Mouse (Mus musculus) ES-Bruce4 (cell line): ENCODE measurements around the gene Xxylt1. TPM values are rescaled to one million over a fixed set of nuclear protein-coding genes. Genes with fewer than 3 reads are reported as not detected.

Experiments used
- H3K27ac ChIP-seq: 2 replicates; pipeline ENCODE4 v1.5.1; 2012; ENCODE audit warnings: low read length, inconsistent platforms; ENCODE audit not compliant: insufficient read depth
- H3K27me3 ChIP-seq: 2 replicates; pipeline ENCODE4 v1.6.1; 2012; ENCODE audit warnings: mild to moderate bottlenecking, low read length, inconsistent platforms; ENCODE audit not compliant: control insufficient read depth, poor library complexity, insufficient read depth, severe bottlenecking
- H3K36me3 ChIP-seq: 2 replicates; pipeline ENCODE4 v1.6.1; 2012; ENCODE audit warnings: inconsistent platforms, mild to moderate bottlenecking, low read length, moderate library complexity; ENCODE audit not compliant: control insufficient read depth, poor library complexity, insufficient read depth, severe bottlenecking
- H3K4me1 ChIP-seq: one replicate; pipeline ENCODE4 v1.8.1; 2011; ENCODE audit warnings: low read length; ENCODE audit not compliant: control insufficient read depth, insufficient read depth
- H3K4me3 ChIP-seq: 2 replicates; pipeline ENCODE4 v1.5.1; 2011; ENCODE audit warnings: low read depth, mild to moderate bottlenecking, low read length
- H3K9ac ChIP-seq: 2 replicates; pipeline ENCODE4 v1.6.1; 2012; ENCODE audit warnings: low read depth, mild to moderate bottlenecking, inconsistent platforms; ENCODE audit not compliant: poor library complexity, severe bottlenecking
- H3K9me3 ChIP-seq: replicated peaks from 2 replicates; pipeline ENCODE4 v1.6.1; 2012; ENCODE audit warnings: mild to moderate bottlenecking, low read length, inconsistent platforms; ENCODE audit not compliant: control insufficient read depth, poor library complexity, insufficient read depth, severe bottlenecking
- CTCF ChIP-seq: IDR thresholded peaks from one replicate; pipeline ENCODE4 v1.8.1; 2011; ENCODE audit warnings: low read depth, low read length
- EP300 ChIP-seq: IDR thresholded peaks from 2 replicates; pipeline ENCODE4 v1.6.1; 2011; ENCODE audit warnings: low read depth, low read length; ENCODE audit not compliant: insufficient read depth
- POLR2A ChIP-seq: IDR thresholded peaks from one replicate; pipeline ENCODE4 v1.8.1; 2011; ENCODE audit warnings: low read length; ENCODE audit not compliant: insufficient read depth
- polyA plus RNA-seq: library from polyadenylated mRNA; stranded (reverse); fragments of >200 nt; gene quantifications from 2 replicates; pipeline ENCODE4 v1.2.4, GENCODE M21; 2011; ENCODE audit warnings: low read depth; ENCODE audit not compliant: missing spikeins, insufficient read depth, insufficient read length

Xxylt1 gene
- polyA plus RNA-seq, 1 experiment = 15.7 TPM

DNA sequence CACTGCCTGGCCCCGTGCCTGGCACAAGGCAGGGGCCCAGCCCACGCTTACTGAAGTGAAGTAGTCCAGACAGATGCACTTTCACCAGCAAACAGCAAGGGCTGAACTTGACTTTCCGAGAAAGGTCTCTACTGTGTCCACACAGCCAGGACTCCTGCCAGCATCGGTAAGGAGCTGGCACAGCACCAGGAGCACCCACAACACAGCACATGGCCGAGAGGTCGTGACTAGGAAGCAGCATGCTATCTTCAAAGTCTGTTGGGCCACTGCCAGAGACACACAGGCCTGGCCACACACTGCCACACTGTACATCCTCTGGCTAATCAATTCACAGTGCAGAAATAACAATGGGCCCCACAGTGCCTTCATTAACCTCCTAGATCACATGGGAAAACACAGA, 107.8 kb downstream of the Xxylt1 start:
- H3K4me3 ChIP-seq = no peak overlapping the region
- no peak overlapping the region for H3K9ac ChIP-seq
- H3K27me3 ChIP-seq = no peaks in the 10 kb centered on the region
- H3K27ac ChIP-seq = no peak overlapping the region
- H3K36me3 ChIP-seq = no peaks in the 10 kb centered on the region
- H3K4me1 ChIP-seq = no peaks in the 10 kb centered on the region
- H3K9me3 ChIP-seq = no peaks in the 10 kb centered on the region
- no peak for TF ChIP-seq CTCF
- TF ChIP-seq EP300 = no peak
- no peak for TF ChIP-seq POLR2A

DNA sequence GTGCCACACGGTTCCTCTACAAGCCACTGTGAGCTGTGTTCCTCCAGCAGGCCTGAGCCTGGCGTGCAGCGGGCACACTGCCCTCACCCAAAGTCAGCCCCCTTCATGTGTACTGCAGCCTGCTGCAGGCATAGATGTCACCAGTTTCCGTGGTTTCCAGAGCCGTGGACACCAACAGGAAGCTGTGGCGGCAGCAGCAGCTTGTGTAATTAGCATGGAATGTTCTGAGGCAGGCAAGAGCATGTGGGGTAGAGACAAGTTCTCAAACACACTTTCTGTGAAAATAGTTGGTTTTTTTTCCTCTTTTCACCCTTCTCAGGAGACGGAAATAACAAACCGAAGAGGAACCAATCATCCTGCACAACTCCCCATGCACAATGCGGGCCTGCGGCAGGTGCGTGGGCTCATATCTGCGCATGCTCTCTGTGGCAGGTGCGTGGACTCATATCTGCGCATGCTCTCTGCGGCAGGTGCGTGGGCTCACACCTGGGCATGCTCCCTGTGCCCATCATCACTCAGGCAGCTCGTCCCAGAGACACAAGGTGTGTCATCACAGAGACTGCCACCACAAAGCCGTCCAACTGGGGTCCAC, 109.2 kb downstream of the Xxylt1 start:
- Histone ChIP-seq H3K4me1 (no peaks in the 10 kb centered on the region), H3K27me3 (no peaks in the 10 kb centered on the region), H3K9ac (no peak overlapping the region), H3K4me3 (no peak overlapping the region), H3K9me3 (no peaks in the 10 kb centered on the region), H3K36me3 (no peaks in the 10 kb centered on the region), H3K27ac (no peak overlapping the region)
- no peak for TF ChIP-seq EP300
- no peak for TF ChIP-seq POLR2A
- TF ChIP-seq CTCF = no peak

DNA sequence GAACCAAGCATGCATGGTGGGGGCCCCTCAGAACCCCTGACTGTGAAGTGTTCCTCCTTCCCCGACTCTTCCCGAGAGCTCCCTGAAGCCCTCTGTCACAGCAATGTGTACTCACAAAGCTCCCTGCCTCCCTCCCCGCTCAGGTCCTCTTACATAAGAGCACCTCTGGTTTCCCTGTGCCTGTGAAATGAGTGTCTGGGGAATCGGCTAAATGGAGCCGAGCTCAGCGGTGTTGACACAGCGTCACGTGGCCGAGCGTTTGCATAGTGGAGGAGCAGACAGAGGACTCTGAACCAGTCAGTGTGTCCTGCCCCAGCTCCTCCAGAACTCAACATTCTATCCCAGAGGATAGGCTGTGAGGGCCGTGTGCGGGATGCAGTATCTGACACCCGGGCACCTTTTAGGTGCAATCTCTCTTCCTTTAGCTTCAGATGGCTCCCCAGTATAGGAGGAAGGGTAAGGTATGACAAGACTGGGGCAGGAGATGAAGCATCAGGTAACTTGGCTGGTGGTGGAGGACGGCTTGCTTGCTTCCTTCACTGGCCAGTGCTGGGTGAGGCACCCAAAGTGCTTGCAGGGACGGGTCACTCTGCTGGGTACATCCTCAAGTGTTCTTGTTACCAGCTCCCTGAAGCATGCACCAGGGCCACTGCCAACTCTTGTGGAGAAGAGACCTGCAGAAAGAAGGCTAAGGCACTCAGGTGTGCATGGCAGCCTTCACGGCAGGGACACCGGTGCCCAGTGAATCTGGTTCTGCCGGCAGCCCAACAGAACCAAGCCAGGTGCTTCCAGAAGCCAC, 111.8 kb downstream of the Xxylt1 start:
- Histone ChIP-seq H3K9ac (no peak overlapping the region), H3K4me3 (no peak overlapping the region), H3K4me1 (peaks cover 6% of the 10 kb centered on the region), H3K27ac (no peak overlapping the region), H3K36me3 (no peaks in the 10 kb centered on the region), H3K9me3 (no peaks in the 10 kb centered on the region), H3K27me3 (no peaks in the 10 kb centered on the region)
- no peak for TF ChIP-seq POLR2A
- no peak for TF ChIP-seq CTCF
- TF ChIP-seq EP300 = no peak

DNA sequence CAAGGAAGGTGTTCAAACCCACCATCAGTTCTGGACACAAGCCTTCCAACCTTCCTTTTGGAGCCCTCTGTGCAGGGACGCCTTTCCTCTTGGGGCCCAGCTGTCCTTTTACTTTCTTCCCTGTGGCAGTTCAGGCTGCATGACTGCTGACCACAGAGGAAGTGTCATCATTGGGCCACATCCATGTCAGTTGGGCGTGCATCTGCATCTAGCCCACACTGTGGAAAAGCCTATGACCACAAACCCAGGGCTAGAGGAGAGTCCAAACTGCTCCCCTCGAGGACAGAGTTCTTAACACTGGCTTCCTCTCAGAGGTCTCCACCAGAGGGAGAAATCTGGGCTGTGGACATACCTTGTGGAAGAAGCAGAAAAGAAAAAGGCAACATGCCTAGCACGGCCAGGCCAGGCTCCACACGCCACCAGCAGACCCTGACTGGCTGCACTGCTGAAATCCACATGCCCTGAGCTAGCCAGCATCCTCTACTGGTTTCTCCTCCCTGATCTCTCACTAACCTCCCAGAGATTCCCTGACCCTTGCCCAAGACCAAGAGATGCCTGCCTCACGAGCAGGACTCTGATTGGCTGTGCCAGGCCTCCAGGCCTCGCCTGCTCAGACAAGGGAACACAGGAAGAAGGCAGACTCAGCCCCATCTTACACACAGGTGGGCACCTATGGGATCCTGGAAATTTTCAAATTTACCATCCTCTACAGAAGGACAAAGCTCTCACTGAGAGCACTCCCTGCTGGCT, 112.7 kb downstream of the Xxylt1 start:
- Histone ChIP-seq H3K27me3 (no peaks in the 10 kb centered on the region), H3K9ac (no peak overlapping the region), H3K4me3 (no peak overlapping the region), H3K9me3 (no peaks in the 10 kb centered on the region), H3K36me3 (no peaks in the 10 kb centered on the region), H3K27ac (no peak overlapping the region), H3K4me1 (peaks cover 7% of the 10 kb centered on the region)
- TF ChIP-seq EP300 = no peak
- TF ChIP-seq CTCF = no peak
- TF ChIP-seq POLR2A = no peak

DNA sequence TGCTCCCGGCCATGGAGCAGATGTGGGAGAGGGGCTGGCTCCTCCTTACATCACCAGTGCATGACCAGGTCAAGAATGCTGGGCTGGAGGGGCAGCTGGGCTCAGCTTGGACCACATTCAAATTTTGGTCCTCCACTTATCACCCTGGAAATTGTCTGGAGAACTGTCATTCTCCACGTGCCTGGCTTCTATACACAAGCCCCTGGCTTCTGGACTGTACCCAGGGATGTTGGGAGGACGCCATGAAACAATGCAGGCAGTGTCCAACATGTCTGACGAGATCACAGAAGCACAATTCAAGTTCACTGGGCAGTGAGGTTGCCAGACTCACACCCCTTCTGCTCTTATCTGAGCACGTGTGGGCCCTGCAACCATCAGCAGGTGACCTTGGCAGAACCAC, 114.5 kb downstream of the Xxylt1 start:
- no peaks in the 10 kb centered on the region for H3K36me3 ChIP-seq
- no peak overlapping the region for H3K9ac ChIP-seq
- H3K9me3 ChIP-seq = no peaks in the 10 kb centered on the region
- H3K4me1 ChIP-seq = peaks cover 7% of the 10 kb centered on the region
- H3K27me3 ChIP-seq = no peaks in the 10 kb centered on the region
- H3K27ac ChIP-seq = no peak overlapping the region
- TF ChIP-seq CTCF = no peak
- TF ChIP-seq EP300 = no peak
- no peak for TF ChIP-seq POLR2A
- H3K4me3 ChIP-seq = no peak overlapping the region

DNA sequence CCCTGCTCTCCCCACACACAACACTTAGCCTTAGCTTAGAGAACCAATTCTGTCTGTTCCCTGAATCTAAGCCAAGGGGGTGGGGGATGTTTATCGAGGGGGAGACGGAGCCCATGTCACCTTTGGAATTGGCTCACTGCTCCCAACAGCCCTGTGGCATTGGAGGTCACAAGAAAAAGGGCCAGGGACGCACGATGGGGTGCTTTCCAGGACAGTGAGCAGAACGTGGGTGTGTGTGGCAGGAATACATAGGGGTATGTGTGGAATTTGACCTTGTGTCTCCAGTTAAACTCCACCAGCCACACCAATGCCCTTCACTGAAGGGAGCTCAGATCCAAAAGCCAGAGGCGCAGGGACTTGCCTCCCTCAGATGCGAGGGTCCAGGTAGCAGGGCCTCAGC, 116.3 kb downstream of the Xxylt1 start:
- Histone ChIP-seq H3K4me1 (peaks cover 7% of the 10 kb centered on the region), H3K36me3 (no peaks in the 10 kb centered on the region), H3K9me3 (no peaks in the 10 kb centered on the region), H3K27ac (no peak overlapping the region), H3K9ac (no peak overlapping the region), H3K4me3 (no peak overlapping the region), H3K27me3 (no peaks in the 10 kb centered on the region)
- no peak for TF ChIP-seq POLR2A
